Mouse (Mus musculus) hindbrain, embryonic 14.5 days (tissue): Measurements from ENCODE around the gene Gnl3l. TPM values are rescaled to one million over a fixed set of nuclear protein-coding genes. Genes with fewer than 3 reads are reported as not detected.

Source experiments
- polyA plus RNA-seq: library from polyadenylated mRNA; unstranded; fragments of >200 nt; fragmentation: Nextera tagmentation; extraction: Ambion mirVana; gene quantifications from 2 replicates; pipeline ENCODE4 v1.2.1, GENCODE M21; 2014

Gnl3l gene
- polyA plus RNA-seq, 1 experiment from 2014 or later, result 85.1 TPM

Other genes with a start within 250 kb of the Gnl3l start
- 532 and 550 TPM in 2 replicates for gene Maged2, start 203.0 kb downstream of the Gnl3l start, polyA plus RNA-seq
- gene Fgd1, start 28.8 kb upstream of the Gnl3l start, polyA plus RNA-seq, result 16.6 and 18.6 TPM in 2 replicates
- gene Tsr2, start 79.2 kb upstream of the Gnl3l start, polyA plus RNA-seq, result 32.1 and 32.5 TPM in 2 replicates
- 22.7 and 24.6 TPM in 2 replicates for gene Wnk3, start 180.8 kb upstream of the Gnl3l start, polyA plus RNA-seq